Mouse (Mus musculus) right cerebral cortex, postnatal 36 days (tissue): Measurements from ENCODE around the gene Tef.

ENCODE experiments used
- DNase-seq, 2 experiments: peaks; one replicate each; pipeline ENCODE4 v3.0.0; 2022; ENCODE audit warnings: low spot score in 2 of 2, mixed read lengths in 1 of 2

Gene Tef

GRCm38 (mm10) chr15:81828426-81829207 is 26.4 kb downstream of the Tef start:
- DNase-seq: no peak

GRCm38 (mm10) chr15:81829208-81829580 is 27.0 kb downstream of the Tef start:
- no peak for DNase-seq

DNA sequence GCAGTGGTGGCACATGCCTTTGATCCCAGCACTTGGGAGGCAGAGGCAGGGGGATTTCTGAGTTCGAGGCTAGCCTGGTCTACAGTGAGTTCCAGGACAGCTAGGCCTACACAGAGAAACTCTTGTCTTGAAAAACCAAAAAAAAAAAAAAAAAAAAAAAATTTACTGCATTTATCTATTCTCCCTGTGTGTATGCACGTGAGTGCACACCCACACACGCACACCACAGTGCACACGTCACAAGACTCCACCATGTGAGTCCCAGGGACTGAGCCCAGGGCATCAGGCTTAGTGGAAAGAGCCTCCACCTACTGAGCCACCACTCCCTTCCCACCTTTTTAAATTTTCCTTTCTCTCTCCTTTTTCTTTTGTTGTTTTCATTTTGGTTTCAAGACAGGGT is 28.3 kb downstream of the Tef start:
- DNase-seq: no peak

DNA sequence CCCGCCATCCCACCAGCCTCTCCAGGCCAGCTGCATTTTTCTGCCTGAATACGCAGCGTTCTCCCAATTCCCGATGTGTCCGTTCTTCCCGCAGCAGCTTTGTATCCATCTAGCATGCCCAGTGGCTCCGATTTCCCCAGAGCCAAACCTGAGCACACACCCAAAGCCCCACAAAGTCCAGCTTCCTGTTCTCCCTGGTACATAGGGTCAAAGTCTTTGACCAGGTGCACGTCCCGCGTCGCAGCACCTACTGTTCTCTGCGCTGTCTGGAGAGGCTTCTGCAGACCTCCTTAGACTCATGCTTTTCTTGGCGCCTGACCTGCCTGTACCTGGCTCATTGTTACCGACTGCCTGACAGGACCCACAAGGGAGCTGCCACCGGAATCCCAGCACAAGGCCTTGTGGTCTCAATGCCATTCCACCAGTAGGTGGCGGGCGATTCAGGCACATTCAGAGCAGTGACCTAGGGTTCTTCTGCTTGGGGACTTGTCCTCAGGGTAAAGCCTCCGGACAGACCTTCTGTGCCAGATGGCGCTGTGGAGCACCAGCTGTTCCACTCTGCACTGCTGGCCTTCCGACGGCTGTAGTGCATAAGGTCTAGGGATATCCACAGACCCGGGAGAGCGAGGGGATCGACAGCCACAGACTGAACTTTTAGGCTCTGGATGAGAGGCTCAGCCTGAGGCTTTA is 29.1 kb downstream of the Tef start:
- DNase-seq: peak; percentile 73 to 78

GRCm38 (mm10) chr15:81832219-81832618 is 30.0 kb downstream of the Tef start:
- DNase-seq: no peak

GRCm38 (mm10) chr15:81833481-81833880 is 31.3 kb downstream of the Tef start:
- DNase-seq: no peak

DNA sequence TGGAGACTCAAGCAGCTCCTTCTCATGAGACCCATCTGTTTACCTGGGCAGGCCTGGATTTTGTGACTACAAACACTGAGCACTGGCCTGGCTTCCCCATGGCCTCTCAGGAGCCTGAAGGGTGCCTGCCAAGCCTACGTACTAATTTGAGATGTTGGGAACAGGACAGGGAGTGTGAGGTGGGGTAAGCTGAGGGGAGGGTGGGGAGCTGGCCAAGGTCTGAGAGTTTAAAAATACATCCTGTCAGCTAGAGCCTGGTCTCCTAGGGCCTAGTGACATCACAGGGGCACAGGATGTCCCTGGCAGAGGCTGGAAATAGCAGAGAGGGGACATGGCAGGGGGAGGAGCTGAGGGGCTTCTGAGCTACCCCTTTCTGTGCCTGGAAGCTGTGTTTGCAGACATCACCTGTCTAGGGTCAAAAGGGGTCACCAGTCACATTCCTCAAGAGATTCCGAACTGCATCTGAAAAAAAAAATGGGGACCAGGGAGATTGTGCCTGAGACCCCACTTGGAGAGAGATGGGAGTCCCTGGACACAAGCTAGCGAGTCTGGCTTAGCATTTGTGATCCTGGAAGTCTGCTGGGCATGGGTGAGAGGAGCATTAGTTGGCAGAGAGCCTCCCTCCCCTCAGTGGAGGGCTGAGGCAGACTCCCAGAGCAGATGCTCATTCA is 32.1 kb downstream of the Tef start:
- DNase-seq: no peak

GRCm38 (mm10) chr15:81835007-81835880 is 33.0 kb downstream of the Tef start:
- DNase-seq: no peak

- peak; percentile 88 to 94 for DNase-seq
These were observed 34.1 kb downstream of the Tef start for GRCm38 (mm10) chr15:81836124-81836821.

GRCm38 (mm10) chr15:81836966-81837920 is 35.0 kb downstream of the Tef start:
- DNase-seq: no peak

GRCm38 (mm10) chr15:81838554-81839235 is 36.5 kb downstream of the Tef start:
- no peak for DNase-seq

- DNase-seq: peak; percentile 74 to 79
These were observed 37.4 kb downstream of the Tef start for GRCm38 (mm10) chr15:81839634-81840033.

DNA sequence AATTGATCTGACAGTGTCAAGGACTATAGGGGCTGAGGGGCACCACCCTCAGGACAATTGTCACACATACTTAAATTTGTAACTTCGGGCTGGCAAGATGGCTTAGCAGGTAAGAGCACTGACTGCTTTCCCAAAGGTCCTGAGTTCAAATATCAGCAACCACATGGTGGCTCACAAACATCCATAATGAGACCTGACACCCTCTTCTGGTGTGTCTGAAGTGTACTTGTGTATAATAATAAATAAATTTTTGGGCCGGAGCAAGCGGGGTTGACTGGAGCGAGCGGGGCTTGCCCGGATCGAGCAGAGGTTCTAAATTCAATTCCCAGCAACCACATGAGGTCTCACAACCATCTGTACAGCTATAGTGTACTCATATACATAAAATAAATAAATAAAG is 38.1 kb downstream of the Tef start:
- DNase-seq: no peak

GRCm38 (mm10) chr15:81842275-81842674 is 40.1 kb downstream of the Tef start:
- no peak for DNase-seq

- DNase-seq: no peak
These were observed 42.9 kb downstream of the Tef start for GRCm38 (mm10) chr15:81845033-81845625.

GRCm38 (mm10) chr15:81845724-81846123 is 43.5 kb downstream of the Tef start:
- DNase-seq: no peak

GRCm38 (mm10) chr15:81846755-81847154 is 44.5 kb downstream of the Tef start:
- no peak for DNase-seq

GRCm38 (mm10) chr15:81847161-81847560 is 44.9 kb downstream of the Tef start:
- DNase-seq: no peak

GRCm38 (mm10) chr15:81847861-81848260 is 45.6 kb downstream of the Tef start:
- DNase-seq: no peak
